Mouse (Mus musculus) limb, embryonic 11.5 days (tissue): Measurements from ENCODE around the gene Rin2. TPM values are rescaled to one million over a fixed set of nuclear protein-coding genes. Genes with fewer than 3 reads are reported as not detected.
A peak's percentile ranks its signal among the peaks of the same experiment; 100 is the strongest.
"Not testable (repeated sequence)": the region's sequence is repeated elsewhere in the genome, so short reads cannot be mapped to it uniquely, and the experiment has no call there.

Experiments
- ATAC-seq: fragments of 200-750 bp; cut with Nextera tagmentation; 2 replicates; pipeline ENCODE4 v1.8.0; 2017; ENCODE audit warnings: low read depth; ENCODE audit not compliant: insufficient number of reproducible peaks, low FRiP score, low TSS enrichment
- DNase-seq: peaks from one replicate; pipeline ENCODE4 v3.0.0-alpha.2; 2015; ENCODE audit warnings: low spot score
- H3K27ac ChIP-seq: fragments of 300-500 bp; sonication (generic); replicated peaks from 2 replicates; pipeline ENCODE4 v1.5.1; 2014; ENCODE audit warnings: low read depth, mild to moderate bottlenecking, low read length
- H3K27me3 ChIP-seq: fragments of 300-500 bp; sonication (generic); 2 replicates; pipeline ENCODE4 v1.6.1; 2014; ENCODE audit warnings: mild to moderate bottlenecking, low read length, mixed read lengths; ENCODE audit not compliant: control insufficient read depth, insufficient read depth
- H3K36me3 ChIP-seq: fragments of 300-500 bp; sonication (generic); 2 replicates; pipeline ENCODE4 v1.6.1; 2014; ENCODE audit warnings: mild to moderate bottlenecking, low read length, moderate library complexity, mixed read lengths; ENCODE audit not compliant: control insufficient read depth, insufficient read depth
- H3K4me1 ChIP-seq: fragments of 300-500 bp; sonication (generic); 2 replicates; pipeline ENCODE4 v1.6.1; 2014; ENCODE audit warnings: low read length, mixed read lengths; ENCODE audit not compliant: control insufficient read depth, insufficient read depth
- H3K4me2 ChIP-seq: fragments of 300-500 bp; sonication (generic); 2 replicates; pipeline ENCODE4 v1.6.1; 2014; ENCODE audit warnings: low read depth, mild to moderate bottlenecking, moderate library complexity; ENCODE audit not compliant: severe bottlenecking
- H3K4me3 ChIP-seq: fragments of 300-500 bp; sonication (generic); 2 replicates; pipeline ENCODE4 v1.5.1; 2014; ENCODE audit warnings: low read depth, low read length
- H3K9ac ChIP-seq: fragments of 300-500 bp; sonication (generic); 2 replicates; pipeline ENCODE4 v1.6.1; 2014; ENCODE audit warnings: mild to moderate bottlenecking, low read length
- H3K9me3 ChIP-seq: fragments of 300-500 bp; sonication (generic); 2 replicates; pipeline ENCODE4 v1.6.1; 2016; ENCODE audit warnings: low read length; ENCODE audit not compliant: control insufficient read depth
- WGBS: fragments of 180-500 bp; shearing (Covaris S2); extraction: QIAGEN DNeasy Blood & Tissue Kit; methylation state at CpG from one replicate; pipeline ENCODE4 v1.1.7; 2014; 5-methylcytosine and 5-hydroxymethylcytosine counted together
- polyA plus RNA-seq: library from polyadenylated mRNA; unstranded; fragments of >200 nt; fragmentation: Nextera tagmentation; extraction: Ambion mirVana; gene quantifications from 2 replicates; pipeline ENCODE4 v1.2.1, GENCODE M21; 2014

Gene Rin2
- polyA plus RNA-seq, 1 experiment from 2014 or later: 19.9 TPM

DNA sequence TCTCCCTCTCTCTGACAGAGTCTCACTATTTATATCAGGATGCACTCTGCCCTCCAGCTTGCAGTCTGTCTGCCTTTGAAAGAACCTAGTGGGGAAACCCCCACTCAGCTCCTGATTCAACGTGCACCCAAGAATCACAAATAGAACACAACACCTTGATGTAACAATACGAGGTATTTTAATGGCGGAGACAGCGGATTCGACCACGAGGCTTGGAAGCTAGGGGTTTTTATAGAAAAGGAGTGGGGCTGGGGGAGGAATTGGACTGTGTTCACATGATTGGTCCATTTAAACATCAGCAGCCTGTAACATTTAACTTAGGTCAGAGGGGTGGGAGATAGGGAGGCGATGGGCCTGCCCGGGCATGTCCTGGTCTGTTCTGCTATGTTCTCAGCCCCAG, 225.3 kb downstream of the Rin2 start:
- H3K36me3 ChIP-seq, DNase-seq, H3K4me3 ChIP-seq, H3K27me3 ChIP-seq, ATAC-seq, H3K4me1 ChIP-seq, H3K9ac ChIP-seq, H3K9me3 ChIP-seq, H3K27ac ChIP-seq, H3K4me2 ChIP-seq: not testable (repeated sequence)
- 80% methylated on average over 7 of the region's 8 CpGs for WGBS

DNA sequence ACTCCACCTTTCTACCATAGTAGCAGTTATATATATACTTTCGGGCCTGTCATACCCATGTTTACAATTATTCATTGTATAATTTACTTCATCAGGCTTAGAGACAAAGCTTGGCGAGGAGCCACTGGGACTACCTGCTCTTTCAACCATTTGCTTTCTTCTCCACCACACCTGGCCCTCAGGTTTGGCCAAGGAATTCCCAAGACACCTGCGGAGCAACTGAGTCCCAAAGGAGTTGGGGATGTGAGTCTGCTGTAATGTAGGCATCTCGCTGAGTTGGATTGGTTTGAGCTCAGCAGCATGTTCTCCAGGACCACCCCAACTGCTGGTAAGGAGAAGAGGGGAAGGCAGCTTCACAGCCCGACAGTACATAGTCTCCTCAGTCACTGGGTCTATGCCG, 226.8 kb downstream of the Rin2 start, which contains the start of gene Naa20:
Gene Naa20, plus strand, starts transcription at position 239 of the 400 bp plus-strand sequence.
- peaks cover 5% of the 10 kb centered on the region for H3K4me1 ChIP-seq
- WGBS: 85% methylated on average over 6 of the region's 6 CpGs
- peak within 1 kb of the TSS; percentile 64; the same call in 1 of the 2 replicates for H3K4me2 ChIP-seq
- H3K9me3 ChIP-seq: no peaks in the 10 kb centered on the region
- no peak for ATAC-seq
- H3K36me3 ChIP-seq: no peaks in the 10 kb centered on the region
- no peak within 1 kb of the TSS for H3K27ac ChIP-seq
- H3K4me3 ChIP-seq: peak within 1 kb of the TSS; percentile 85
- H3K27me3 ChIP-seq: no peaks in the 10 kb centered on the region
- no peak for DNase-seq
- H3K9ac ChIP-seq: no peak within 1 kb of the TSS

DNA sequence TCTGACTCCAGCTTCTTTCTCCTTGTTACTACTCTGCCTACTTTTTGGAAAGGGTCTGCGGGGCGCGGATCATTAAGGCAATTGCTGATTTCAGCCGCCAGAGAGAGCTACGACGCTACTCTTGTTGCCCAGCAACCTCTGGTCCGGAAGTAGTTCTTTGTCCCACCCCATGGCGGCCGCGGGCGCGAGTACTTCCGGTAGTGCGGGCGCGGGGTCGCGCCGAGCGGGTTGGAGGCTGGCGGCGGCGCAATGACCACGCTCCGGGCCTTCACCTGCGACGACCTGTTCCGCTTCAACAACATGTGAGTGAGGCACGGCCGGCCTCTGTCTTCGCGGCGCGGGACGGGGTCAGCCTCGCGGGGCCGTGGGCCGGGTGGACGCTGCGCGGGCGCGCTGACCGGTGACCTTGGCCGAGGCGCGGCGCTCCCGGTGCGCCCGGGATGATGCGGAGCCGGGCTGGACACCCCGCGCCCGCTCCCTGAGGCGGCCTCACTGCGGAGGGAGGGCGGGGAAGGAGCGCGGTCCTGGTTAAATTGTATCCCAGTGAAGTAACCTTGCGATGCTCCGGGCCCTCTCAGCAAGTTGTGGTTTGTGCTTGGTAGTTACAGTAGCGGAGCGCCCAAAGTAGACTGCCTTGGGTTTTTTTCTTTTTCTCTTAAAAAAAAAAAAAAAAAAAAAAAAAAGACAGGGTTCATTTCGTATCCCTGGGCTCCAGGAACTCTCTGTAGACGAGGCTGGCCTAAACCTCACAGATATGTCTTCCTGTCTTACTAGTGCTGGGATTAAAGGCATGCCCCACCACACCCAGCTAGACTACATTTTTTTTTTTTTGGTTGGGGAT, 228.3 kb downstream of the Rin2 start:
- Histone ChIP-seq H3K4me2 (peak overlapping the region; percentile 64), H3K27me3 (no peaks in the 10 kb centered on the region), H3K36me3 (no peaks in the 10 kb centered on the region; the same call in 1 of the 2 replicates), H3K4me1 (peaks cover 5% of the 10 kb centered on the region), H3K27ac (peak overlapping the region; percentile 59; the same call in 1 of the 2 replicates), H3K9ac (peak overlapping the region; percentile 91), H3K9me3 (no peaks in the 10 kb centered on the region), H3K4me3 (peak overlapping the region; percentile 85)
- WGBS: 0% methylated on average over 68 of the region's 68 CpGs
- DNase-seq: peak; percentile 96
- ATAC-seq: peak; percentile 91

DNA sequence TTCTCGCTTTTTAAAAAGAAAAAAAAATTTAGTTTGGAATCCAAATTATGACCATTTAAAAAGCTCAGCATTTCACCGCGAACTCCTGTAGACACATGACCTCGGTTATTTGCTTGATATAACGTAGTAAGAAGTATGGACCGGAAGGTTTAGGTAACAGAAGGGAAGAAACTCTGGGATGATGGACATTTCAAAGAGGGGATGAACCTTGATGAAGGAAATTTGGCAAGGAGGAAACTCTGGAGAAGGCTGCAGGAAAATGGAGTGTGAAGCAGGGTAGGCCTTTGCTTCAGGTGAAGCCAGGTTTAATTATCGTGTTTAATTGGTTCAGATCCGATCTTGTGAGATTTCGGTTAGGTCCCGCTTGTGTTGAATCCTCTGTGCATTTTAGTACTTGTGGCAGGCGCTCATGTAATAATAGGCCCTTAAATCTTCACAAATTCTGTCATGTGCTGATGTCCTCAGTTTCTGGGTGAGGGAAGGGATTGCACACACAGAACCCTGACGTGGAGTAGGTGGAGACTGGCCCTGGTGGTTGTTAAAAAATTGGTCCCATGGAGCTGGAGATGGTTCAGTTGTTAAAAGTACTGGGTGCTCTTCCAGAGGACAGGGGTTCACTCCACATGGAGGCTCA, 229.1 kb downstream of the Rin2 start:
- no peaks in the 10 kb centered on the region; the same call in 1 of the 2 replicates for H3K36me3 ChIP-seq
- H3K4me1 ChIP-seq: peaks cover 5% of the 10 kb centered on the region
- H3K27me3 ChIP-seq: no peaks in the 10 kb centered on the region
- ATAC-seq (no peak), DNase-seq (no peak)
- no peaks in the 10 kb centered on the region for H3K9me3 ChIP-seq
- peak overlapping the region; percentile 85 for H3K4me3 ChIP-seq
- H3K9ac ChIP-seq: peak overlapping the region; percentile 91
- peak overlapping the region; percentile 64 for H3K4me2 ChIP-seq
- H3K27ac ChIP-seq: no peak overlapping the region
- WGBS: 29% methylated on average over 12 of the region's 12 CpGs

DNA sequence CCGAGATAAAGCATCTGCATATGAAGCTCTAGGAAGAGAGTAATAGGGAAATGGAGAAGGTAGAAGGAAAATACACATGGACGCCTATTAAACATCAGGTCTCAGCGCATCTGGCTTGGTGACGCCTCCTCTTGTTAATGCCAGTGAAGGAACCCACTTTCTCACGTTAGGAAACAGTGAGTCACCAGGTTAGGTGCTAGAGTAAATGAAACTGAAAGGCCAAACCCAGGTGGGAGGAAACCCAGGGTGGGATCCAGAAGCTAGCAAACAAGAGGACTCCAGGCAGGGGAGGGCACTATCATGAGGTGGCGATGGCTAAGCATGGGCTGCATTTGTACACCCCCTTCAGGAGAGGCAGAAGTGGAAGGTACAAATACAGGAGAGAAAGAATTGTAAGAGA, 230.1 kb downstream of the Rin2 start:
- Histone ChIP-seq H3K9ac (no peak overlapping the region), H3K4me2 (no peak overlapping the region), H3K27ac (no peak overlapping the region), H3K4me3 (no peak overlapping the region), H3K27me3 (no peaks in the 10 kb centered on the region), H3K9me3 (no peaks in the 10 kb centered on the region), H3K36me3 (peaks cover 3% of the 10 kb centered on the region; the same call in 1 of the 2 replicates), H3K4me1 (peaks cover 5% of the 10 kb centered on the region)
- WGBS: 88% methylated on average over 6 of the region's 6 CpGs
- DNase-seq (no peak), ATAC-seq (no peak)

DNA sequence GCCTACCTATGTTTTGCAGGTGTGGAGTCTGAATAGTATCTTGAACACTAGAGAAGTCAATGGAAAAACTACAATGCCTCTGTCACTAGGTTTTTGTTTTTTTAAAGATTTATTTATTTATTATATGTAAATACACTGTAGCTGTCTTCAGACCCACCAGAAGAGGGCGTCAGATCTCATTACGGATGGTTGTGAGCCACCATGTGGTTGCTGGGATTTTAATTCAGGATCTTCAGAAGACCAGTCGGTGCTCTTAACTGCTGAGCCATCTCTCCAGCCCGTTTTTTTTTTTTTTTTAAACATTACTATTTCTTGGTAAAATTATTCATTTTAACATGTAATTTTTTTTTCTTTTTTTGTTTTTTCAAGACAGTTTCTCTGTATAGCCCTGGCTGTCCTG, 230.9 kb downstream of the Rin2 start:
- not testable (repeated sequence) for H3K27ac ChIP-seq, H3K36me3 ChIP-seq, H3K4me3 ChIP-seq, DNase-seq, H3K9ac ChIP-seq, H3K4me1 ChIP-seq, H3K4me2 ChIP-seq, ATAC-seq, H3K9me3 ChIP-seq, H3K27me3 ChIP-seq
- 54% methylated on average over 4 of the region's 4 CpGs for WGBS

DNA sequence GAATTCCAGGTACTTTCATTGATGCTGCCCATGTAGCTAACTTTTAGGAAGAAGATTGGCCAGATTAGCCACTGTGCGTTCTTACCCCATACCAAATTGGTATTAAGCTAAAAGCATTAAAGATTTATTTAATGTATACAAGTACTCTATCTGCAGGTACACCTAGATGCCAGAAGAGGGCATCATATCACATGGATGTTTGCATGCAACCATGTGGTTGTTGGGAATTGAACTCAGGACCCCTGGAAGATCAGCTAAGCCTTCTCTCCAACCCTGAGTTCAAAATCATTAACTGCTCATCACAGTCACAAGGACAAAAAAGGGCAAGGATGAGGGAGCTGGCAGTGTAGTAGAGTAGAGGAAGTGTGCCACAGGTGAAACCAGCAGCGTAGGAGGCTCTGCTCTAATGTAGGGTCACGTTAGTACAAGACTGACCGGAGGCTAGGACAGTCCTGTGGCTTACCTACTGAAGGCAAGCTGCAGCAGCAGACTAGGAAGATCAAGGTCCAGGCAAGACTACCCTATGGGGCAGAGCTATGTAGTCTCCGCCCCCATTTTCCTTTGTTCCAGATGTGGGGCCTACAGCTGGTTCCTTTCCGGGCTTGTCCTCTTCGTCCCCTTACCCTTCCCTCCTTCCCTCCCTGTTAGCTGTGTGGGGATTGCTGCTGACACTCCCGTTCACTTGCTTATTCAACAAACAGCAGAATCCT, 246.1 kb downstream of the Rin2 start:
- Histone ChIP-seq H3K4me1 (no peaks in the 10 kb centered on the region), H3K4me3 (no peak overlapping the region)

More for the DNA sequence above, 246.1 kb downstream of the Rin2 start:
- H3K4me2 ChIP-seq: no peak overlapping the region
- ATAC-seq: no peak
- H3K9ac ChIP-seq: no peak overlapping the region
- H3K36me3 ChIP-seq: peaks cover 8% of the 10 kb centered on the region; the same call in 1 of the 2 replicates
- no peak for DNase-seq
- no peaks in the 10 kb centered on the region for H3K9me3 ChIP-seq
- H3K27ac ChIP-seq: no peak overlapping the region
- WGBS: 79% methylated on average over 8 of the region's 8 CpGs
- no peaks in the 10 kb centered on the region for H3K27me3 ChIP-seq
